Mouse (Mus musculus): ENCODE measurements around the gene Ctnnd2. TPM values are rescaled to one million over a fixed set of nuclear protein-coding genes. Genes with fewer than 3 reads are reported as not detected.

Gene Ctnnd2
- polyA plus RNA-seq, 1 experiment from 2014 or later, result 0.15 TPM

DNA sequence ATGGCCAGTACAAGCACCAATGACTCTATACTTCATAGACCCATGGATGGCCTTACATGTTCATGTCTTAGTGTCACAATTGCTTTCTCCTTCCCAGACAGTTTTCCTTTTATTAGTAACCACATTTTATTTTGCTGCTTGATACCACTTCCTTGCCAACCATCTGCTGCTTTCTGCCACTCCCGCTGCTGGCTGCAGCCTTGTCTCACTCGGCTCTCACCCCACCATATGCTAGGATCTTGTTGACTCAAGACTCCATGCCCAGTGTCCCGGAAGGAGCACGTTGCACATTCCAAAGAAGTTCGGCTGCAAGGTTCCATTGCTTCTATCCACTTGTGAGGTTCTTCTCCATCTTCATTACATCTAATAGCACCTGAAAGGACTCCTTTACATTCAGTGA lies 722.7 kb downstream of the Ctnnd2 start:
- Histone ChIP-seq H3K4me3 (ENCODE audit: low read depth, low read length) (no peak overlapping the region), H3K27me3 (ENCODE audit: insufficient read depth, low read length) (no peaks in the 10 kb centered on the region), H3K9me3 (ENCODE audit: low read length) (no peaks in the 10 kb centered on the region), H3K4me2 (ENCODE audit: low read depth, low read length) (no peak overlapping the region), H3K9ac (replicated peaks) (no peak overlapping the region), H3K27ac (ENCODE audit: low read depth) (no peak overlapping the region), H3K4me1 (ENCODE audit: insufficient read depth) (no peaks in the 10 kb centered on the region), H3K36me3 (replicated peaks; ENCODE audit: insufficient read depth, low read length) (no peaks in the 10 kb centered on the region)
- DNase-seq (no peak), ATAC-seq (no peak)
- TF ChIP-seq EP300 (IDR thresholded peaks at IDR 0.05; ENCODE audit: low read depth), result no peak
- no peak for TF ChIP-seq CTCF (IDR thresholded peaks at IDR 0.05; ENCODE audit: low read depth)
- 76% methylated on average over 5 of the region's 5 CpGs for WGBS (ENCODE audit: insufficient replicate concordance)

DNA sequence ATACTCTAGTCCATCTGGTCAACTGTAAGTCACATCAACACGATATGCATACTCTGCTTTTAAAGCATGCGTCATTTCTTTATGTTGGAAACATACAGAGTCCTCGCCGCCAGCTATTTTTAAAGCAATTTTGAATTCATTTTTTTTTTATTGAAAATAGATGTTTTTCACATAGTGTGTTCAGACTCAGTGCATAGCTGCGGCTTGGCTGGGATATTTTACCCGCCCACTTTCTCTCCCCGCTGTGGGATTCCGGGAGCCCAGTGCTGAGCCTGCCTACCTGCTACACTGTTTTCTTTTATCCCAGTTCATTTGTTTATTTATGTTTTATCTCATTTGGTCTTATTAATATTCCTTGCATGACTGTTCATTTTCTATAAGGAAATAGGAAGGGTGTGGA lies 724.9 kb downstream of the Ctnnd2 start:
- DNase-seq (no peak), ATAC-seq (no peak)
- 89% methylated on average over 8 of the region's 8 CpGs for WGBS (ENCODE audit: insufficient replicate concordance)
- Histone ChIP-seq H3K36me3 (replicated peaks; ENCODE audit: insufficient read depth, low read length) (no peaks in the 10 kb centered on the region), H3K4me2 (ENCODE audit: low read depth, low read length) (no peak overlapping the region), H3K27me3 (ENCODE audit: insufficient read depth, low read length) (no peaks in the 10 kb centered on the region), H3K4me3 (ENCODE audit: low read depth, low read length) (no peak overlapping the region), H3K9ac (replicated peaks) (no peak overlapping the region), H3K9me3 (ENCODE audit: low read length) (no peaks in the 10 kb centered on the region), H3K27ac (ENCODE audit: low read depth) (no peak overlapping the region), H3K4me1 (ENCODE audit: insufficient read depth) (no peaks in the 10 kb centered on the region)
- TF ChIP-seq EP300 (IDR thresholded peaks at IDR 0.05; ENCODE audit: low read depth), result no peak
- TF ChIP-seq CTCF (IDR thresholded peaks at IDR 0.05; ENCODE audit: low read depth), result no peak

DNA sequence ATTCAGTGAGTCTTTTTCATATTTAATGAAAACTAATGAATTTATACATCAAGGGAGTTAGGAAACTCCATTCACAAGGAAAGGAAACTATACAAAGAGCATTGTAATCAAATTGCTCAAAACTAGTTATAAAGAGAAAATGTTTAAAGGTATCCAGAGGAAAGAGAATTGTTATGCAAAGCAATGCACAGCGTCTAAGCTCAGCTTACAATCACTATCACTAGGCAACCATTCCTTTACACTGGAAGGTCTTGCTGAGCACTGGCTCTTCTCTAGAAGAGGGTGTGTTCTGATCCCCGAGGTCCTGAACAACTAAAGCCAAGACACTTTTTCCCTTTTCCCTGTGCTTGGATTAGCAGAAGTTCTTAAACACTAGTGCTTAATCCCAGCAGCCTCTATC lies 735.6 kb downstream of the Ctnnd2 start:
- H3K27me3 ChIP-seq (ENCODE audit: insufficient read depth, low read length), result no peaks in the 10 kb centered on the region
- H3K36me3 ChIP-seq (replicated peaks; ENCODE audit: insufficient read depth, low read length), result no peaks in the 10 kb centered on the region
- DNase-seq (no peak), ATAC-seq (no peak)
- no peaks in the 10 kb centered on the region for H3K4me1 ChIP-seq (ENCODE audit: insufficient read depth)
- no peak overlapping the region for H3K27ac ChIP-seq (ENCODE audit: low read depth)
- 48% methylated on average over 2 of the region's 2 CpGs for WGBS (ENCODE audit: insufficient replicate concordance)
- TF ChIP-seq CTCF (IDR thresholded peaks at IDR 0.05; ENCODE audit: low read depth) (no peak), EP300 (IDR thresholded peaks at IDR 0.05; ENCODE audit: low read depth) (no peak)
- no peaks in the 10 kb centered on the region for H3K9me3 ChIP-seq (ENCODE audit: low read length)
- H3K4me2 ChIP-seq (ENCODE audit: low read depth, low read length), result no peak overlapping the region
- H3K9ac ChIP-seq (replicated peaks), result no peak overlapping the region
- no peak overlapping the region for H3K4me3 ChIP-seq (ENCODE audit: low read depth, low read length)

DNA sequence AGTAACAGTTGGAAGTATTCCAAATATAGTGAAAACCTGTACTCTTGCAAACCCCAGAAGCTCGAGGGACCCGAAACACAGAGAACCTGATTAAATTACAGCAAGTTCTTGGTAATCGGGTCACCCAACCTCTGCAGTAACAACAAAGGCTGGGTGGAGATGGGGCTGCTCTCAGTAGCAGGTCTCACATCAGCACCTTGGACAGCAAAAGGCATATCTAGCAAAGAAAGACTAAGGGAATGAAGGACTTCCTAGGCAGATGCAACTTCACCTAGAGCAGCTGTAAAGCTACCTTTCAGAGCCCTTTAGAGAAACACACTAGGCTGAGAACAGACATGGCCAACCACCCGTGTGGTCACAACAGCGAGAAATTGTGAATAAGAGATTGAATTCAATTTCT lies 741.0 kb downstream of the Ctnnd2 start:
- DNase-seq, result no peak
- TF ChIP-seq CTCF (IDR thresholded peaks at IDR 0.05; ENCODE audit: low read depth), result no peak
- TF ChIP-seq EP300 (IDR thresholded peaks at IDR 0.05; ENCODE audit: low read depth), result no peak
- Histone ChIP-seq H3K4me3 (ENCODE audit: low read depth, low read length) (no peak overlapping the region), H3K36me3 (replicated peaks; ENCODE audit: insufficient read depth, low read length) (no peaks in the 10 kb centered on the region), H3K4me1 (ENCODE audit: insufficient read depth) (no peaks in the 10 kb centered on the region), H3K9ac (replicated peaks) (no peak overlapping the region), H3K4me2 (ENCODE audit: low read depth, low read length) (no peak overlapping the region), H3K27me3 (ENCODE audit: insufficient read depth, low read length) (no peaks in the 10 kb centered on the region), H3K27ac (ENCODE audit: low read depth) (no peak overlapping the region), H3K9me3 (ENCODE audit: low read length) (no peaks in the 10 kb centered on the region)
- WGBS (ENCODE audit: insufficient replicate concordance), result 67% methylated on average over 5 of the region's 5 CpGs
- no peak for ATAC-seq

DNA sequence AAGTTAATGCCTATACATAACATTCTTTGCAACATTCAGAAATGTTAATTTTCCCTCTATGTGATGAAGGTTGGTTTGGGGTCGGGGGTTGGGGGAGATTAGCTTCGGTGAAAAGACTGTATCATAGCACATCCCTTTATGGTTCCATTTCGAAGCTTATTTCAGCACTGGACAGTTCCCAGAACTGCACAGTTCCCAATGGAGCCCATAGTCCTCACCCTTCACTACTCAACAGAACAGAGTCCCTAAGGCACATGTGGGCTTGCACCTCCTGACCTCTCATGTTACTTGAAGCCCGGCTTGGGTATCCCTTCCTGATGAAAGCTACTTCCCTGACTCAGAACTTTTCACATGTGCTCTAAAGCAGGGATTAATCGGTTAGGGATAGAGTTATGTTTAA lies 753.4 kb downstream of the Ctnnd2 start:
- Histone ChIP-seq H3K36me3 (replicated peaks; ENCODE audit: insufficient read depth, low read length) (no peaks in the 10 kb centered on the region), H3K4me3 (ENCODE audit: low read depth, low read length) (no peak overlapping the region), H3K4me2 (ENCODE audit: low read depth, low read length) (no peak overlapping the region), H3K27me3 (ENCODE audit: insufficient read depth, low read length) (no peaks in the 10 kb centered on the region), H3K9ac (replicated peaks) (no peak overlapping the region), H3K27ac (ENCODE audit: low read depth) (no peak overlapping the region), H3K4me1 (ENCODE audit: insufficient read depth) (no peaks in the 10 kb centered on the region), H3K9me3 (ENCODE audit: low read length) (no peaks in the 10 kb centered on the region)
- no peak for ATAC-seq
- TF ChIP-seq EP300 (IDR thresholded peaks at IDR 0.05; ENCODE audit: low read depth), result no peak
- TF ChIP-seq CTCF (IDR thresholded peaks at IDR 0.05; ENCODE audit: low read depth), result no peak
- DNase-seq, result no peak
- WGBS (ENCODE audit: insufficient replicate concordance), result 63% methylated on average over 5 of the region's 5 CpGs

DNA sequence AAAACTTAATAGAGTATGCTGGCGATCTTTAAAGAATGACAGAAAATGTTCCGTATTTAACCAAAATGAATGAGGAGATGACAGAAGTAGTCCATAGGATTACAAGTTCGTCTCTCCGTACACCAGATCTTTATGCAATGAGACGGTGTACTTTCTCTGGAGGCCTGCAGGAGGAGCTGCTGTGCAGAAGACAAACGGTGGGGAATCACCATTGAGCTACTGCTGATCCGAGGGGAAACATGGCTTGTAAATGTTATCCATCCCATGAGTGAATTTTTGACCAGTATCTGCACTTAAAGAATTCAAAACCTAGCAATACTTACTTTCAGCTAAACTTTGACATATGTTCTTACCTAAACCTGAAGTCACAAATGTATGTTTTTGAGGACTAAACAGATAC lies 755.2 kb downstream of the Ctnnd2 start:
- Histone ChIP-seq H3K27ac (ENCODE audit: low read depth) (no peak overlapping the region), H3K36me3 (replicated peaks; ENCODE audit: insufficient read depth, low read length) (no peaks in the 10 kb centered on the region), H3K4me3 (ENCODE audit: low read depth, low read length) (no peak overlapping the region), H3K4me2 (ENCODE audit: low read depth, low read length) (no peak overlapping the region), H3K27me3 (ENCODE audit: insufficient read depth, low read length) (no peaks in the 10 kb centered on the region), H3K4me1 (ENCODE audit: insufficient read depth) (no peaks in the 10 kb centered on the region), H3K9me3 (ENCODE audit: low read length) (no peaks in the 10 kb centered on the region; the same call in 1 of the 2 replicates), H3K9ac (replicated peaks) (no peak overlapping the region)
- peak; percentile 55 for TF ChIP-seq CTCF (IDR thresholded peaks at IDR 0.05; ENCODE audit: low read depth)
- TF ChIP-seq EP300 (IDR thresholded peaks at IDR 0.05; ENCODE audit: low read depth), result no peak
- WGBS (ENCODE audit: insufficient replicate concordance), result 52% methylated on average over 7 of the region's 7 CpGs
- ATAC-seq, result no peak
- DNase-seq, result no peak

DNA sequence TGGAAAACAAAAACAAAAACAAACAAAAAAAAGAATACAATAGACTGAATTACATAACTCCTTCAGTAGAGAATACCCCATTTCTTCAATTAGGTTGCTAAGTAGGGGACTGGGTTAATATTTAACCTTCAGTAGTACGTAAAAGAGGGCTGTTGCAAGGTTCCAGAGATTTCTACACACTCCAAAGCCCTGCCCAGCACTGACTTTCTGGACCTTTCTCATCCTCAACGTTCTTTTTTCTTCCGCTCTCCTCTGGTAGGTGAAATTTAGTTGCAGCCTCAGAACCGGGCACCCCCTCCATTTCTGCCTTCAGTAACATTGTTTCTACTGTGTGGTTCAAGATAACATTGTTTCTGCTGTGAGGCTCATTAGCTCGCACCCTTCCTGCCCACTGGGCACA lies 759.5 kb downstream of the Ctnnd2 start:
- Histone ChIP-seq H3K4me1 (ENCODE audit: insufficient read depth) (no peaks in the 10 kb centered on the region), H3K36me3 (replicated peaks; ENCODE audit: insufficient read depth, low read length) (no peaks in the 10 kb centered on the region), H3K4me2 (ENCODE audit: low read depth, low read length) (no peak overlapping the region), H3K9me3 (ENCODE audit: low read length) (no peaks in the 10 kb centered on the region; the same call in 1 of the 2 replicates), H3K27ac (ENCODE audit: low read depth) (no peak overlapping the region), H3K9ac (replicated peaks) (no peak overlapping the region), H3K4me3 (ENCODE audit: low read depth, low read length) (no peak overlapping the region), H3K27me3 (ENCODE audit: insufficient read depth, low read length) (no peaks in the 10 kb centered on the region)
- ATAC-seq, result no peak
- no peak for TF ChIP-seq CTCF (IDR thresholded peaks at IDR 0.05; ENCODE audit: low read depth)
- no peak for TF ChIP-seq EP300 (IDR thresholded peaks at IDR 0.05; ENCODE audit: low read depth)
- 60% methylated on average over 5 of the region's 5 CpGs for WGBS (ENCODE audit: insufficient replicate concordance)
- no peak for DNase-seq

Measured in liver, postnatal 0 days (tissue).